Mouse (Mus musculus) thymus, postnatal 36 days (tissue): Measurements from ENCODE around the gene Plcb4.
A peak's percentile ranks its signal among the peaks of the same experiment; 100 is the strongest.
"Not testable (repeated sequence)": the region's sequence is repeated elsewhere in the genome, so short reads cannot be mapped to it uniquely, and the experiment has no call there.

ENCODE experiments used
- DNase-seq, 2 experiments: peaks; one replicate each; pipeline ENCODE4 v3.0.0; 2022; ENCODE audit warnings: mixed read lengths in 2 of 2

Gene Plcb4

GRCm38 (mm10) chr2:135894582-135894981 lies 235.8 kb downstream of the Plcb4 start:
- no peak for DNase-seq

- no peak for DNase-seq
These were observed 239.2 kb downstream of the Plcb4 start for GRCm38 (mm10) chr2:135898025-135898424.

- not testable (repeated sequence) for DNase-seq
These were observed 241.1 kb downstream of the Plcb4 start for GRCm38 (mm10) chr2:135899931-135900330.

GRCm38 (mm10) chr2:135901015-135901414 lies 242.2 kb downstream of the Plcb4 start:
- DNase-seq: no peak

GRCm38 (mm10) chr2:135904262-135904661 lies 245.5 kb downstream of the Plcb4 start:
- DNase-seq: no peak

- DNase-seq: no peak
These were observed 246.0 kb downstream of the Plcb4 start for GRCm38 (mm10) chr2:135904791-135905190.

- no peak for DNase-seq
These were observed 255.8 kb downstream of the Plcb4 start for GRCm38 (mm10) chr2:135914343-135915261.

GRCm38 (mm10) chr2:135915928-135916327 lies 257.1 kb downstream of the Plcb4 start:
- DNase-seq: no peak

GRCm38 (mm10) chr2:135917000-135917399 lies 258.2 kb downstream of the Plcb4 start:
- no peak for DNase-seq

GRCm38 (mm10) chr2:135918116-135918515 lies 259.3 kb downstream of the Plcb4 start:
- no peak for DNase-seq

- DNase-seq: no peak
These were observed 260.8 kb downstream of the Plcb4 start for GRCm38 (mm10) chr2:135919641-135920040.

- DNase-seq: no peak
These were observed 268.0 kb downstream of the Plcb4 start for GRCm38 (mm10) chr2:135926660-135927343.

- DNase-seq: no peak
These were observed 270.4 kb downstream of the Plcb4 start for GRCm38 (mm10) chr2:135929021-135929720.

- no peak for DNase-seq
These were observed 271.9 kb downstream of the Plcb4 start for GRCm38 (mm10) chr2:135930696-135931095.

GRCm38 (mm10) chr2:135932569-135932968 lies 273.8 kb downstream of the Plcb4 start:
- DNase-seq: no peak

GRCm38 (mm10) chr2:135936376-135936775 lies 277.6 kb downstream of the Plcb4 start:
- DNase-seq: no peak

GRCm38 (mm10) chr2:135937646-135938045 lies 278.8 kb downstream of the Plcb4 start:
- no peak for DNase-seq

GRCm38 (mm10) chr2:135939933-135940332 lies 281.1 kb downstream of the Plcb4 start:
- DNase-seq: no peak

GRCm38 (mm10) chr2:135947839-135948238 lies 289.0 kb downstream of the Plcb4 start:
- no peak for DNase-seq

- no peak for DNase-seq
These were observed 296.1 kb downstream of the Plcb4 start for GRCm38 (mm10) chr2:135954760-135955548.

- DNase-seq: no peak
These were observed 297.0 kb downstream of the Plcb4 start for GRCm38 (mm10) chr2:135955796-135956195.

- DNase-seq: peak; percentile 25 to 32
These were observed 298.9 kb downstream of the Plcb4 start for GRCm38 (mm10) chr2:135957689-135958088.
